Mouse (Mus musculus) mouse embryonic stem cell (cell line): ENCODE measurements around the gene Akap7.

Experiments
- in situ Hi-C, 2 experiments: fragments of 300-500 bp; cut with MboI; formaldehyde crosslinking; loops; 1 replicate in 1 of 2; 3 replicates in 1 of 2; pipeline ENCODE4 v1.14.3; 2019 to 2020; ENCODE audit warnings: low sequenced_read_pairs in 2 of 2, low pct_unique_long_range_greater_than_20kb in 1 of 2, mixed read lengths in 1 of 2; ENCODE audit not compliant: unreplicated experiment in 1 of 2

Gene Akap7

DNA sequence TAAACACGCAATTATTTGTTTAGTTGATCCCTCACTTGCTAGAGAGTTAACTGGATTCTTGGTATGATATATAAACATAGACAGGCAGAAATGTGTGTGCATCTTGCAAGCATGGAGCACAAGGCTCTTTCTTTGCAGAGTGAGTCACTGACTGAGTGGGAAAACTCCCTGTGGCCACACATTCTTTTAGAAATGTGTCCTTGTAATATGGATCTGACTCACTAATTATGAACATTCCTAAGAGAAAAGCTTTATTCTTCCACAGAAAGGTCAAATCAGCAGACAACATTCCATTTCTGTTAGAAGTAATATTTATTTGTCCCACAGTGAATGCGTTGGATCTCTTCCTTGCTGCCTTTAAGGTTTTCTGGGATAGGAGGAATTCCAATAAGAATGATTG lies 35.9 kb downstream of the Akap7 start:
- in situ Hi-C loops, result loop anchor here (10.0 to 25.0 kb wide), 2 partner anchors 213 to 366 kb away; no protein-coding TSS in a partner anchor

- in situ Hi-C loops, result loop anchor here (10.0 to 25.0 kb wide), 2 partner anchors 214 to 366 kb away; no protein-coding TSS in a partner anchor
Observed at GRCm38 (mm10) chr10:25271207-25271606, 36.5 kb downstream of the Akap7 start.

GRCm38 (mm10) chr10:25268476-25269351 lies 39.0 kb downstream of the Akap7 start:
- in situ Hi-C loops, result loop anchor here (10.0 to 25.0 kb wide), 3 partner anchors 146 to 369 kb away; no protein-coding TSS in a partner anchor

- in situ Hi-C loops, result loop anchor here (10.0 to 25.0 kb wide), 3 partner anchors 154 to 376 kb away; no protein-coding TSS in a partner anchor
Observed at GRCm38 (mm10) chr10:25261176-25261575, 46.5 kb downstream of the Akap7 start.

- in situ Hi-C loops, result loop anchor here (10.0 to 25.0 kb wide), 3 partner anchors 154 to 377 kb away; no protein-coding TSS in a partner anchor
Observed at GRCm38 (mm10) chr10:25260724-25261123, 46.9 kb downstream of the Akap7 start.

DNA sequence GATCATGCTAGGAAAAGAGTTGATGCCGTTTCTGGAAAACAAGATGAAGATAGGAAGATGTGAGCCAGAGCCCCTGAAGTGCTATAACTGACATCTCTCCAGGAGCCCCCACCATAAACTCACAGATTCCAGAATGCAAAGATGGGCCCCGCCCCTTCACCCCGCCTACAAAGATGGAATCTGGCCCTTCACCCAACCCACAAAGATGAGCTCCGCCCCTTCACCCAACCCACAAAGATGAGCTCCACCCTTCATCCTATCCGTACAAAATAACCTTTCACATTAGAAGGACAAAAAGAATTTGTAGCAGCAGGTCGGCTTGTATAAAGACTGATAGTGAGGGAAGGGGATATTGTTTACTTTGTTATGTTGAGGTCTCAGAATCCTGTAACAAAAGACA lies 49.5 kb downstream of the Akap7 start:
- in situ Hi-C loops, result loop anchor here (25.0 kb wide), 1 partner anchor 379 kb away; no protein-coding TSS in a partner anchor

DNA sequence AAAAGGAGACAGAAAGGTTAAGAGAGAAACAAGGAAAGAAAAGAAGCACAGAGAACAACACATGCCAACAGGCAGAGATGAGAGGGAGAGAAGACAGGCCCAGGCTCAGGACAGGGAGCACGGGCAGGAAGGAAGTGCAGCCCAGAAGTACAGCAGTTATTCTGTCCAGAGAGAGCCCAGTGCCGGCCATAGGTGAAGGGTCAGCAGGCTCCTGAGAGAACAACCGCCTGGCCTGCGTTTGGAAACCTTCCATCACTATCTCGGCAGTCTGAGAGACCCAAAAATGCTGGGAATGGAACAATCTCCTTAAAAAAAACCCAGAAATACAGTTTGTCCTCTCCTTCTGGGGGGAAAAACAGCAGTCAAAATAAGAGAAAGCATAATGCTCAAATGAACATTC lies 50.2 kb downstream of the Akap7 start:
- in situ Hi-C loops, result loop anchor here (25.0 kb wide), 1 partner anchor 380 kb away; no protein-coding TSS in a partner anchor

- in situ Hi-C loops, result loop anchor here (25.0 kb wide), 1 partner anchor 384 kb away; no protein-coding TSS in a partner anchor
Observed at GRCm38 (mm10) chr10:25253474-25253873, 54.2 kb downstream of the Akap7 start.

- in situ Hi-C loops, result loop anchor here (25.0 kb wide), 1 partner anchor 384 kb away; no protein-coding TSS in a partner anchor
Observed at GRCm38 (mm10) chr10:25253006-25253405, 54.7 kb downstream of the Akap7 start.

- in situ Hi-C loops, result loop anchor here (25.0 kb wide), 1 partner anchor 387 kb away; no protein-coding TSS in a partner anchor
Observed at GRCm38 (mm10) chr10:25250108-25250507, 57.6 kb downstream of the Akap7 start.

- in situ Hi-C loops, result no loop called here
Observed at GRCm38 (mm10) chr10:25246173-25246572, 61.5 kb downstream of the Akap7 start.

DNA sequence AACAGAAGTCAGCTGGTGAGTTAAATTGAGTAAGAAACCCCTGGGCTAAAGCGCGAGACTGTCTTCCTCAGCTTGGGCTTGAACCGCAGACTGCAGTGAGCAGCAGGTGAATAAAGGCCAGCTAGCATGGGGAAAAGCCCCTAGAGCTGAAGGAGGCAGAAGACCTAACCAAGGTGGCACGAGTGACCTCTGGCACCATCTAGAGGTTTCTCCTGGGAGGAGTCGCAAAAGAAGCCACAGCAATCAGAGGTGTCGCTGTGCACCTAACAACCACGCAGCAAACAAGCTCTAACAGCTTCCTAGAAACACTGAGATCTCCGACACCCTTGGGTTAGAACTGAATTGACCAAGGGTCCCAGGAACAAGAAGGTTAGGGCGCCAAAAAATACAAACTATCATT lies 68.5 kb downstream of the Akap7 start:
- in situ Hi-C loops, result no loop called here

DNA sequence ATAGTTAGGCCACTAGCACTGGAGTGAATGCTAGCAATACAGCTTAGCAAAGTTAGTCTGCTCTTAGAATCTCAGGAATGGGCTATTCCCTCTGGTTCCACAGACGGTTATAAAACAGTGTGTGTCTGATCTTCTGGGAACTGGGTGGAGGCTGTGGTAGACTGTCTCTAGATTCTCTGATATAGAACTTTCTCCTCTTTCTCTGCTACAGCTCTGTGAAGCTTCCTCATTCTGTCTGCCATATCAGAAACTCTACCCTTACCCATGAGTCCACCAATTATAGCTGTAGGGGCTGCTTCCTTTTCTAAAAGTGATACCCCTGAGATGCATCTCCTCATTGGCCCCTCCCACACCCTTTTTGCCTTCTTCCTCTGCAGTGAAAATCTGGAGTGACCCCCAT lies 73.6 kb downstream of the Akap7 start:
- in situ Hi-C loops, result no loop called here

GRCm38 (mm10) chr10:25232700-25233099 lies 75.0 kb downstream of the Akap7 start:
- in situ Hi-C loops, result no loop called here

DNA sequence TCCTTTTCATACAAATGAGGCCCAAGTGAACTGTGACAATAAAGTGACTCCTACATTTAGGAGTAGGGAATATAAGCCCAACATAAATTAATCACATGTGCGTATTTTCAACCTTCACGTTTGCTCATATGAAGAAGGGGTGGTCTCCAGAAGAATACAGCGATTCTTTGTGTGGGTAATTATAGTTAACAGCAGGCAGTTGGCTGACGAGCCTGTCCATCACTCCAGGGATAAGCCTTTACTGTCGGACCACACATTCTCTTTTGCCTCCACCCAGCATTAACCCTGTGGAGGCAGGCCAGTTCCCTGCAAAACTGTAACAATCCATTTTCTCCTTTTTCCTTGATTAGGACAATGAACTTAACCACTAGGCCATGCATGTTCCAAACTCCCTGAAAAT lies 76.3 kb downstream of the Akap7 start:
- in situ Hi-C loops, result no loop called here

GRCm38 (mm10) chr10:25224371-25224770 lies 83.3 kb downstream of the Akap7 start:
- in situ Hi-C loops, result loop anchor here (25.0 kb wide), 1 partner anchor 262 kb away; no protein-coding TSS in a partner anchor

DNA sequence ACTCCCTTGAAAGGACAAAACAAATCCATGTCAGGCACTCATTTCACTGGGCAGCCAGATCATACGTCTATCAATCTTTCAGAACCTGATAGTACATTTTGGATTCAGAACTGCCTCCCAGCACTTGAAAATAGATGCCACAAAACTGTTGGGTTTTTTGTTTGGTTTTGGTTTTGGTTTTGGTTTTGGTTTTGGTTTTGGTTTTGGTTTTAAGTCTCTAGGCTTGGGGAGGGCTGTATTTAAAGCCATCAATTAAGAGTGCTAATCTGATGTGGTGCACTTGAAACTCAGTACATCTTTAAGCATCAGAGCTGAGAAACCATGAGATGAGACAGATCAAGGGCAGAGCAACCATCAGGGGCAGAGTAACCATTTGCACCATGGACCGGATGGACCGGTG lies 86.9 kb downstream of the Akap7 start:
- in situ Hi-C loops, result loop anchor here (25.0 kb wide), 1 partner anchor 258 kb away; no protein-coding TSS in a partner anchor

DNA sequence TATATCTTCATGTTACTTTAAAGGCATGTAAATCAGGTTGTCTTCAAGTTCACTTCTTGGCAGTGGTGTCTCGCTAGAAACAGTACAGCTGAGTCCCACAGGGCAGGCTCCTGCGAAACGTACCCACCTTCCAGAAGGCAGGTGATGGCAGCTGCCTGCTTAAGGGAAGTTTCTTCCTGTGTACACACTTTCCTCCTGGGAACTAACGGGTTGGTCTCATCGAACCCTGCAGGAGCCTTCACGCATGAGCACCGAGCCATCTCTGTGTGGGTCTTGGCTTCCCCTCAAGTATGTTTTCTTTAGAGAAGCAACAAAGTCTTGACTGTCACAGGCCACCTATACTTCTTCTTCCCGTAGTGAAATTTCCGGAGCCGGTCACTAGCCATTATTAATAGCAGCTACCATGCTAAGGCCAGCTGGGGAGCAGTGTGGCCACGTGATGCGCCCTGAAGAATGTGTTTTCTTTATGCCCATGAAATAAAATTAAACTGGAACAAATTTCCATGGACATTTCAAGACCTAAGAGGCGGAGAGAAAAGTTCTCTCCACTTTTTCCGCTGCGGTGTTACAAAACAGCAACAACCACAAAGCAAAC lies 87.7 kb downstream of the Akap7 start:
- in situ Hi-C loops, result loop anchor here (10.0 to 25.0 kb wide), 2 partner anchors 135 to 258 kb away; no protein-coding TSS in a partner anchor

GRCm38 (mm10) chr10:25219220-25219628 lies 88.4 kb downstream of the Akap7 start:
- in situ Hi-C loops, result loop anchor here (10.0 to 25.0 kb wide), 2 partner anchors 134 to 257 kb away; no protein-coding TSS in a partner anchor
